Mouse (Mus musculus) kidney, adult 2 months (tissue): Measurements from ENCODE around the gene Gp5. TPM values are rescaled to one million over a fixed set of nuclear protein-coding genes. Genes with fewer than 3 reads are reported as not detected.

Experiments
- DNase-seq: peaks from one replicate; pipeline ENCODE4 v3.0.0; 2021
- H3K27ac ChIP-seq: fragments of 200-500 bp; 2 replicates; pipeline ENCODE4 v1.5.1; 2012; ENCODE audit warnings: low read depth, low read length, control low read depth, inconsistent platforms; ENCODE audit not compliant: insufficient read depth
- H3K27me3 ChIP-seq: fragments of 200-500 bp; replicated peaks from 2 replicates; pipeline ENCODE4 v1.6.1; 2012; ENCODE audit warnings: mild to moderate bottlenecking, moderate library complexity, low read length, inconsistent platforms; ENCODE audit not compliant: control insufficient read depth, insufficient read depth
- H3K36me3 ChIP-seq: fragments of 200-500 bp; 2 replicates; pipeline ENCODE4 v1.6.1; 2012; ENCODE audit warnings: mild to moderate bottlenecking, moderate library complexity, low read length, inconsistent platforms; ENCODE audit not compliant: control insufficient read depth, insufficient read depth
- H3K4me1 ChIP-seq: fragments of 200-500 bp; 2 replicates; pipeline ENCODE4 v1.6.1; 2011; ENCODE audit warnings: low read length; ENCODE audit not compliant: control insufficient read depth, insufficient read depth
- H3K4me3 ChIP-seq: fragments of 200-500 bp; 2 replicates; pipeline ENCODE4 v1.5.1; 2011; ENCODE audit warnings: mild to moderate bottlenecking, low read depth, low read length, control low read depth; ENCODE audit not compliant: insufficient read depth
- CTCF ChIP-seq: fragments of 200-500 bp; conservative IDR thresholded peaks from 2 replicates; pipeline ENCODE4 v1.5.1; 2011; ENCODE audit warnings: low read depth, mild to moderate bottlenecking, control low read depth, low read length, moderate library complexity, mixed read lengths; ENCODE audit not compliant: insufficient read depth, insufficient read length
- POLR2A ChIP-seq: fragments of 200-500 bp; IDR thresholded peaks from one replicate; pipeline ENCODE4 v1.6.1; 2011; ENCODE audit warnings: low read depth, low read length, control low read depth
- WGBS: fragments of 180-500 bp; shearing (Covaris S2); methylation state at CpG from one replicate; pipeline ENCODE4 v1.1.7; 2018; 5-methylcytosine and 5-hydroxymethylcytosine counted together
- polyA plus RNA-seq: library from polyadenylated mRNA; depleted of rRNA; stranded (reverse); fragments of >200 nt; gene quantifications from 2 replicates; pipeline ENCODE4 v1.2.3, GENCODE M21; 2012

The Gp5 gene
- polyA plus RNA-seq, 1 experiment = 0.14 TPM

- TF ChIP-seq CTCF (no peak), POLR2A (no peak)
- DNase-seq = no peak
- Histone ChIP-seq H3K27me3 (no peaks in the 10 kb centered on the region), H3K4me3 (no peak overlapping the region), H3K36me3 (no peaks in the 10 kb centered on the region), H3K4me1 (no peaks in the 10 kb centered on the region), H3K27ac (no peak overlapping the region)
- WGBS = 89% methylated on average over 5 of the region's 5 CpGs
These were observed 44.0 kb downstream of the Gp5 start for GRCm38 (mm10) chr16:30266561-30266960.

- DNase-seq = no peak
- no peaks in the 10 kb centered on the region for H3K36me3 ChIP-seq
- WGBS = 63% methylated on average over 4 of the region's 4 CpGs
- H3K4me1 ChIP-seq = no peaks in the 10 kb centered on the region
- H3K27me3 ChIP-seq = no peaks in the 10 kb centered on the region
- TF ChIP-seq POLR2A = no peak
- TF ChIP-seq CTCF = no peak
- H3K4me3 ChIP-seq = no peak overlapping the region
- no peak overlapping the region for H3K27ac ChIP-seq
These were observed 45.0 kb downstream of the Gp5 start for GRCm38 (mm10) chr16:30265611-30266010.

DNA sequence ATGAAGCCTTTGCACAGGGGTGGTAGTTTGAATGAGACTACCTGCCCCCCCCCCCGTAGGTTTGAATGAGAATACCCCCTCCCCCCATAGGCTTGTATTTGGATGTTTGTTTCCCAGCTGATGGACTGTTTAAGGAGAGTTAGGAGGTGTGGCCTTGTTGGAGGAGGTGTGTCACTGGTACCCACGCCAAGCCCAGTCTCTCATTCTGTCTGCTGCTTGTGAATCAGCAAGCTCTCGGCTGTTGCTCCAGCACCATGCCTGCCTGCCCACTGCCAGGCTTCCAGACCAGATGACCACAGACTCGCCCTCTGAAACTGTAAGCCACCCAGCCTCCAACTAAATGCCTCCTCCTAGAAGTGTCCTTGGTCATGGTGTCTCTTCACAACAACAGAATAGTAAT lies 47.4 kb downstream of the Gp5 start:
- Histone ChIP-seq H3K27me3 (no peaks in the 10 kb centered on the region), H3K27ac (no peak overlapping the region), H3K4me3 (no peak overlapping the region), H3K4me1 (no peaks in the 10 kb centered on the region), H3K36me3 (no peaks in the 10 kb centered on the region)
- DNase-seq = no peak
- TF ChIP-seq CTCF (no peak), POLR2A (no peak)
- WGBS = 74% methylated on average over 4 of the region's 4 CpGs

DNA sequence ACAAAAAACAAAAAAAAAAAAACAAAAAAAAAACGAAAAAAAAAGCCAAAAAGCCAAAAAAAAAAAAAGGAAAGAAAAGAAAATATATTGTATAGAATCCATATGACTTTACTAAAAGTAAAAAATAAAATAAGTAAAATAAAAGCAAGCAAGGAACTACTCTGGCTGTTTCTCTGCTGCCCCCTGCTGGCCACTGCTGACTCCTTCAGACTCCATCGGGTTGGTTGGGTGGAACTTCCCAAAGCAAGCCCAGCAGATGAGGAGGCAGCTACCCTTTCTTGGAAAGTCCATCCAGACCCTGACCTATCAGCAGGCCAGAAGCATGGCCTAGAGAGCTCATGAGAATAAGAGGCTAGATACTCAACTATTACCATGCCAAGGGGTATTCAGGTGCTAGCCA lies 47.9 kb downstream of the Gp5 start:
- no peaks in the 10 kb centered on the region for H3K27me3 ChIP-seq
- peak; percentile 83 for TF ChIP-seq CTCF
- TF ChIP-seq POLR2A = no peak
- DNase-seq = peak; percentile 73
- no peaks in the 10 kb centered on the region for H3K36me3 ChIP-seq
- H3K27ac ChIP-seq = no peak overlapping the region
- H3K4me3 ChIP-seq = no peak overlapping the region
- WGBS = 2% methylated on average over 2 of the region's 2 CpGs
- H3K4me1 ChIP-seq = no peaks in the 10 kb centered on the region

DNA sequence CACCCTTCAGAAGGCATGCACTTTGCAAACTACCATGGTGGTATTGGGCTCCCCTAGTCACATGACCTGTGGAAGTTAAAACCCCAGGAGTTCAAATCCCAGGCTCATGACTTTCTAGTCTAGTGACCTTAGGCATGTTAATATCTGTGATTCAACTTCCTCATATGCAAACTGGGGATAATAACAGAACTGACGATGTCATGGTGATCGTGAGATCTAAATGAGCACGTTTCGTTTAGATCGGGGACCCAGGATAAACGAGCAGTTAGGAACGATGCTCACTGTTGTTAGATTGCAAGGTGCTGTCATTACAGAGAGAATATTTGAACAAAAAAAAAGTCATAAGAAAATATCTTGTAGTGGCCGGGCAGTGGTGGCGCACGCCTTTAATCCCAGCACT lies 48.4 kb downstream of the Gp5 start:
- H3K36me3 ChIP-seq = no peaks in the 10 kb centered on the region
- H3K27ac ChIP-seq = no peak overlapping the region
- H3K4me3 ChIP-seq = no peak overlapping the region
- no peaks in the 10 kb centered on the region for H3K4me1 ChIP-seq
- TF ChIP-seq POLR2A (no peak), CTCF (no peak)
- WGBS = 85% methylated on average over 10 of the region's 10 CpGs
- no peak for DNase-seq
- H3K27me3 ChIP-seq = no peaks in the 10 kb centered on the region

DNA sequence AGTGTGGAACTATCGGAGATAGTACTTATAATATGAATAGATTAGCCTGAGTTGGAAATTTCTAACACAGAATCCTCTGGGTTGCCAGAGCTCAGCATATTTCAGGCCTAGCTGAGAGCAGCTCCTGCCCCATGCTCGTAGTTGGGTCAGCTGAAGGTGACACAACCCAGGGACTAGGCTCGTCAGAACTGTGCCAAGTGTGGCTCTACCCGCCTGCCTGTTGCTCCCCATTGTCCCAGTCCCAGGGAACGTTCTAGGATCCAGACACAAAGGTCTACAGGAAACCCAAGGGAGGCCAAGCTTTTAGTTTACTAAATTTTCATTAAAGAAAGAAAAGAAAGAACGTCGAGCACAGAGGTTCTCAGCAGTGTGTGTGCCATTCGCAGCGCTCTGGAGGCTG lies 49.2 kb downstream of the Gp5 start:
- Histone ChIP-seq H3K36me3 (no peaks in the 10 kb centered on the region), H3K4me1 (no peaks in the 10 kb centered on the region), H3K27ac (no peak overlapping the region), H3K4me3 (no peak overlapping the region), H3K27me3 (no peaks in the 10 kb centered on the region)
- WGBS = 85% methylated on average over 9 of the region's 9 CpGs
- no peak for DNase-seq
- TF ChIP-seq POLR2A (no peak), CTCF (no peak)

DNA sequence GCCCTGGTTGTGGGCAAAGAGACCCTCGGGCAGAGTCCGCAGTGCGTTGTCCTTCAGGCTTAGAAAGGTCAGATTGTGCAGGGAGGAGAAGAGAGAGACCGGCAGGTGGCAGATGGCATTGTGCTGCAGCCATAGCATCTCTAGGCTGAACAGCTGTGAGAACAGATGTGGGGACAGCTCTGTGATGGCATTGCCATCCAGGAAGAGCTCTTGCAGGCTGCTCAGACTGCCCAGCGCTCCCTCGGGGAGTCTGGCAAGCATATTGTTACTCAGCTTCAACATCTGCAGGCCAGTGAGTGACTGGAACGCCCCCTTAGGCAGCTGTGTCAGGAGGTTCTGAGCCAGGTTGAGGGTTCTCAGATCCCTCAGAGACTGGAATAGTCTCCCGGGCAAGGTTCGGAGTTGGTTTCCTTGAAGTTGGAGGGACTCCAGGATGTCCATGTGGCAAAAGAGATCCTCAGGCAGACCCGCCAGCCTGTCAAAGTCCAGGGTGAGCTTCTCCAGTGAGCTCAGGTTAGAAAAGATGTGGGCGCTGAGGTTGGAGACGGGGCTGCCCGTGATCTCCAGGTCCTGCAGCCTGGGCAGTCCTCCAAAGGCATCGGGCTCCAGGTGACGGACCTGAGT lies 50.5 kb downstream of the Gp5 start:
- H3K4me1 ChIP-seq = no peaks in the 10 kb centered on the region
- WGBS = 69% methylated on average over 15 of the region's 15 CpGs
- no peak overlapping the region for H3K27ac ChIP-seq

DNA sequence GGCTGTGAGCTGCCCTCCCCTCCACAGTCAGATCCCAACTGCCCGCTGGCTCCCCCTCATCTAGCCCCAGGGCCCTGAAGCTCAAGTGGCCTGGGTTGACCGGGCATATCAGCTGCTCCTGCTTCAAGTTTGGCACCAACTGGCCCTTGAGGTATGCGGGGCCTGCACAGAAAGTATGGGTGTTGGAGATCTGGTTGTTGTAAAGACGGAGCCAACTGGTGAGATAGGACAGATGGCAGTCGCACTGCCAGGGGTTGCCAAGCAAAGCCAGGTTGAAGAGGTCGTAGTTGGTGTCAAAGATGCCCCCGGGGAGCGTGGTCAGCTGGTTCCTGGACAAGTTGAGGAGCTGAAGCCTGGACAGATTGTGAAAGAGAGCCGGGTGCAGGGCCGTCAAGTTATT lies 51.1 kb downstream of the Gp5 start:
- no peaks in the 10 kb centered on the region for H3K27me3 ChIP-seq
- H3K4me1 ChIP-seq = no peaks in the 10 kb centered on the region
- no peak for TF ChIP-seq POLR2A
- no peak for DNase-seq
- 83% methylated on average over 10 of the region's 10 CpGs for WGBS
- H3K27ac ChIP-seq = no peak overlapping the region
- H3K36me3 ChIP-seq = no peaks in the 10 kb centered on the region
- no peak overlapping the region for H3K4me3 ChIP-seq

More for the DNA sequence above, 50.5 kb downstream of the Gp5 start:
- no peaks in the 10 kb centered on the region for H3K36me3 ChIP-seq
- TF ChIP-seq CTCF = no peak
- no peak for TF ChIP-seq POLR2A
- H3K27me3 ChIP-seq = no peaks in the 10 kb centered on the region
- DNase-seq = peak; percentile 85
- H3K4me3 ChIP-seq = no peak overlapping the region
